Mouse (Mus musculus) limb, embryonic 15.5 days (tissue): ENCODE measurements at regions not wholly inside any gene's neighbourhood (a gene's known extent, or its start where the extent isn't known, plus 50 kb on each side); places are given as distances from the start of the nearest gene placed in this dataset.
"Not testable (repeated sequence)": the region's sequence is repeated elsewhere in the genome, so short reads cannot be mapped to it uniquely, and the experiment has no call there.

Experiments used
- ATAC-seq: fragments of 200-750 bp; cut with Nextera tagmentation; 2 replicates; pipeline ENCODE4 v1.8.0; 2017; ENCODE audit warnings: low read depth, moderate TSS enrichment; ENCODE audit not compliant: insufficient number of reproducible peaks, low FRiP score, low TSS enrichment
- H3K27ac ChIP-seq: fragments of 300-500 bp; sonication (generic); 2 replicates; pipeline ENCODE4 v1.5.1; 2015; ENCODE audit warnings: moderate library complexity, mild to moderate bottlenecking, inconsistent platforms
- H3K27me3 ChIP-seq: fragments of 300-500 bp; sonication (generic); 2 replicates; pipeline ENCODE4 v1.6.1; 2015; ENCODE audit warnings: inconsistent platforms
- H3K36me3 ChIP-seq: fragments of 300-500 bp; sonication (generic); 2 replicates; pipeline ENCODE4 v1.6.1; 2015; ENCODE audit warnings: inconsistent platforms
- H3K4me1 ChIP-seq: fragments of 300-500 bp; sonication (generic); 2 replicates; pipeline ENCODE4 v1.6.1; 2015; ENCODE audit warnings: inconsistent platforms
- H3K4me2 ChIP-seq: fragments of 300-500 bp; sonication (generic); 2 replicates; pipeline ENCODE4 v1.6.1; 2015; ENCODE audit warnings: mild to moderate bottlenecking, inconsistent platforms
- H3K4me3 ChIP-seq: fragments of 300-500 bp; sonication (generic); 2 replicates; pipeline ENCODE4 v1.5.1; 2015; ENCODE audit warnings: mild to moderate bottlenecking, inconsistent platforms
- H3K9ac ChIP-seq: fragments of 300-500 bp; sonication (generic); 2 replicates; pipeline ENCODE4 v1.6.1; 2015; ENCODE audit warnings: inconsistent platforms
- H3K9me3 ChIP-seq: fragments of 300-500 bp; sonication (generic); 2 replicates; pipeline ENCODE4 v1.6.1; 2016; ENCODE audit warnings: inconsistent platforms
- WGBS: fragments of 180-500 bp; shearing (Covaris S2); methylation state at CpG from one replicate; pipeline ENCODE4 v1.1.7; 2015; 5-methylcytosine and 5-hydroxymethylcytosine counted together

DNA sequence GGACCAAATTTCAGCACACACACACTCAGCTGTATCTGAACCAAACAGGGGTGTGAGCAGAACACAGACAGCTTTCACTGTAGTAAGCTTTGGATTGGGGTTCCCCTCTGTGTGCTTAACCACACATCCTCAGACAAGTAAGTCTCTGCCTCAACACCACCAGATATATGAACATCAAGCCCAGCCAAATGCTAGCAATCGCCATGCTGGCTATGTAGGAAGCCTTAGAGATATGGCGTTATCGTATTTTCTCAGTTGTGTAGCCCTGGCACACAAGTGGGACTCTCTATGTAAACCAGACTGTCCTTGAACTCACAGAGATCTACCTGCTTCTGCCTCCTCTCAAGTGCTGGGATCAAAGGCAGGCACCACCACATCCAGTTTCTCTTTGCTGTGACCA, 99.9 kb upstream of the Plcl2 start:
- Histone ChIP-seq H3K36me3 (no peaks in the 10 kb centered on the region), H3K9me3 (no peaks in the 10 kb centered on the region), H3K4me2 (no peak overlapping the region), H3K9ac (no peak overlapping the region), H3K27me3 (no peaks in the 10 kb centered on the region), H3K27ac (no peak overlapping the region), H3K4me3 (no peak overlapping the region), H3K4me1 (peaks cover 5% of the 10 kb centered on the region; the same call in 1 of the 2 replicates)
- 92% methylated on average over 3 of the region's 3 CpGs for WGBS
- no peak for ATAC-seq

GRCm38 (mm10) chr17:50409895-50410294, 99.3 kb upstream of the Plcl2 start:
- no peak overlapping the region for H3K27ac ChIP-seq
- no peak overlapping the region for H3K9ac ChIP-seq
- peaks cover 5% of the 10 kb centered on the region; the same call in 1 of the 2 replicates for H3K4me1 ChIP-seq
- ATAC-seq: no peak
- 83% methylated on average over 8 of the region's 8 CpGs for WGBS
- H3K4me2 ChIP-seq: no peak overlapping the region
- H3K9me3 ChIP-seq: no peaks in the 10 kb centered on the region
- no peaks in the 10 kb centered on the region for H3K27me3 ChIP-seq
- no peaks in the 10 kb centered on the region for H3K36me3 ChIP-seq
- H3K4me3 ChIP-seq: no peak overlapping the region

GRCm38 (mm10) chr17:50410296-50410695, 98.9 kb upstream of the Plcl2 start:
- Histone ChIP-seq H3K9ac (no peak overlapping the region), H3K4me3 (no peak overlapping the region), H3K36me3 (no peaks in the 10 kb centered on the region), H3K27me3 (no peaks in the 10 kb centered on the region), H3K4me2 (no peak overlapping the region), H3K9me3 (no peaks in the 10 kb centered on the region), H3K27ac (no peak overlapping the region), H3K4me1 (peaks cover 5% of the 10 kb centered on the region; the same call in 1 of the 2 replicates)
- WGBS: 98% methylated on average over 3 of the region's 3 CpGs
- no peak for ATAC-seq

DNA sequence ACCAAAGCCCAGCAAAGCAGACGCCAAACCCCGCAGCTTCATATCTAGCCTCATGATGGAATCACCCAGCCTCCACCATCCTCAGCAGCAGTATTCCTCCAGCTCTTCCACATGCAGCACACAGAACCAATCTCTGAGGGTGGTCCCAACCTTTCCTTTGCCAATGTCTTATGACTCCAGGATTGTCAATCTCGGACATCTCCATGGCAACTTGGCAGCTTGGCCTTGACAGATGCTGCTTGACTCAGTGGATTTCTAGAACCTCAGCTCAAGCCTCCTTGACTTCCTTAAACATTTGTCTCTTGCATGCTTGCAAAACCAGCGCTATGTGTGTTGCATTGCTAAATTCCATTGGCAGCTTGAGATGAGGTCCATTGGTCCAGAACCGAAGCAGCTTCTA, 96.8 kb upstream of the Plcl2 start:
- ATAC-seq: no peak
- peaks cover 3% of the 10 kb centered on the region; the same call in 1 of the 2 replicates for H3K4me1 ChIP-seq
- H3K4me2 ChIP-seq: no peak overlapping the region
- WGBS: 88% methylated on average over 5 of the region's 5 CpGs
- no peak overlapping the region for H3K4me3 ChIP-seq
- H3K36me3 ChIP-seq: no peaks in the 10 kb centered on the region
- H3K27me3 ChIP-seq: no peaks in the 10 kb centered on the region
- H3K9ac ChIP-seq: no peak overlapping the region
- H3K9me3 ChIP-seq: no peaks in the 10 kb centered on the region
- no peak overlapping the region for H3K27ac ChIP-seq

DNA sequence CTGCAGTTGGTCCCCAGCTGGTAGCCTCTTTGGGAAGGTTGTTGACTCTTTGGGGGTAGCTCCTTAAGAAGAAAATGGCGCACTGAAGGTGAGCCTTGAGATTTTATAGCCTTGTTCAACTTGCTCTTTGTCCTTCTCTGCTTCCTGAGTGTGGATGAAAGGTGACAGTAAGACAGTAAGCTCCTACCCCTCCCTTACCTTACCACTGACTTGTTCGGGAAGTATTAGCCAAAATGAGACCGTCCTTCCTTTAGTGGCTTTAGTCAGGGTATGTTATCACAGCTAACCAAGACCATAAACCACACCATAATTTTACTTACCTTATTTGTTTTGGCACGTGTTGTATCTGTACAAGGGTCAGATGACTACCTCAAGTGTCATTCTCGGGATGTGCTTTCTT, 95.3 kb upstream of the Plcl2 start:
- H3K4me3 ChIP-seq: no peak overlapping the region
- H3K9me3 ChIP-seq: no peaks in the 10 kb centered on the region
- H3K27me3 ChIP-seq: no peaks in the 10 kb centered on the region
- no peak for ATAC-seq
- no peak overlapping the region for H3K4me2 ChIP-seq
- no peaks in the 10 kb centered on the region for H3K36me3 ChIP-seq
- 92% methylated on average over 5 of the region's 5 CpGs for WGBS
- H3K9ac ChIP-seq: no peak overlapping the region
- H3K4me1 ChIP-seq: no peaks in the 10 kb centered on the region
- no peak overlapping the region for H3K27ac ChIP-seq

GRCm38 (mm10) chr17:50415331-50416005, 93.7 kb upstream of the Plcl2 start:
- WGBS: 89% methylated on average over 2 of the region's 2 CpGs
- H3K27me3 ChIP-seq: no peaks in the 10 kb centered on the region
- H3K4me1 ChIP-seq: no peaks in the 10 kb centered on the region
- H3K9me3 ChIP-seq: no peaks in the 10 kb centered on the region
- H3K4me2 ChIP-seq: no peak overlapping the region
- H3K27ac ChIP-seq: no peak overlapping the region
- no peaks in the 10 kb centered on the region for H3K36me3 ChIP-seq
- ATAC-seq: no peak
- H3K4me3 ChIP-seq: no peak overlapping the region
- H3K9ac ChIP-seq: no peak overlapping the region

DNA sequence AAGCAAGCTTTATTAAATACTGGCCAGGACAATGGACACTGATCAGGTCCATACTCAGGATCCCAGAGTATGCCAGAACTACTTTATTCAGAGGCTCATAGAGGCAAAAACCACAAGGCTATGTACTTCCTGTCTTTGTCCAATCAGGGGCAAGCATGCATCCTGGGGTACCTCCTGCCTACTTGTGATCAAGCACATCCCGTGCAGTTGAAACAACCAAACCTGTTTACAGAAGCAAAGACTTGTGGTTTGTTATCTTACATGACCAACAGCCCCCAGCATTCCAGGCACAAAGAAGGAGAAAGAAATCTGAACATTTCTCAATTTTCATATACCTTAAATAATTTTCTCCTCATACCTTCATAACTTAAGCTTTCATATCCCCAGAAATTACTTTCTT, 93.1 kb upstream of the Plcl2 start:
- H3K9ac ChIP-seq: no peak overlapping the region
- ATAC-seq: no peak
- WGBS: 74% methylated on average over 1 of the region's 1 CpGs
- no peaks in the 10 kb centered on the region for H3K27me3 ChIP-seq
- no peak overlapping the region for H3K4me3 ChIP-seq
- no peaks in the 10 kb centered on the region for H3K9me3 ChIP-seq
- H3K27ac ChIP-seq: no peak overlapping the region
- H3K4me1 ChIP-seq: no peaks in the 10 kb centered on the region
- H3K36me3 ChIP-seq: no peaks in the 10 kb centered on the region
- H3K4me2 ChIP-seq: no peak overlapping the region

- Histone ChIP-seq H3K27me3 (no peaks in the 10 kb centered on the region), H3K4me1 (no peaks in the 10 kb centered on the region), H3K9ac (no peak overlapping the region), H3K27ac (no peak overlapping the region), H3K4me3 (no peak overlapping the region), H3K36me3 (no peaks in the 10 kb centered on the region), H3K9me3 (no peaks in the 10 kb centered on the region), H3K4me2 (no peak overlapping the region)
- 65% methylated on average over 3 of the region's 3 CpGs for WGBS
- no peak for ATAC-seq
These were observed 92.6 kb upstream of the Plcl2 start for GRCm38 (mm10) chr17:50416538-50417113.

DNA sequence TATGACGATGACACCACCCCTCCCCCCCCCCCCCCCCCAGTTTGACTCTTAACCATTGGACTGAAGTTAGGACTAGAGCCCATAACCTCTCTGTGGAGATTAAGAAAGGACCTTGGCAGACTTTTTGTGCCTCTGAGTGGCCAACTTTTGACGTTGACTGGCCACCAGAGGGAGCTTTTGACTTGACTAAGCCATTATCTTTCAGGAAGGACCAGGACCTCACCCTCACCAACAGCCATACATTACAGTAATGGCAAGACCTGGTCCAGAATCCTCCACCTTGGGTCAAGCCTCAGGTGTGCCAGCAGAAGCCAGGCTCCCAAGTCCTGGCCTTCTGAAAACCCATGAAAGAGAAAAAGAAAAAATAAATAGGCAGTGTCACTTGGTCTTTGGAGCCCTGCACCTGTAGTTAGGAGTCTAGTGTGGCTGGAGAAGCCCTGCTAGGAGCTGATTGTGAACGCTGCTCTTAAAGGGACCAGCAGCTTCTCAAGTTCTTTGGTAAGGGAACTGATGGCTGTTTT, 90.3 kb upstream of the Plcl2 start:
- no peak overlapping the region for H3K4me3 ChIP-seq
- ATAC-seq: no peak
- no peaks in the 10 kb centered on the region for H3K4me1 ChIP-seq
- no peaks in the 10 kb centered on the region for H3K9me3 ChIP-seq
- no peak overlapping the region for H3K27ac ChIP-seq
- no peaks in the 10 kb centered on the region for H3K27me3 ChIP-seq
- H3K4me2 ChIP-seq: no peak overlapping the region
- H3K36me3 ChIP-seq: no peaks in the 10 kb centered on the region
- WGBS: 63% methylated on average over 3 of the region's 3 CpGs
- no peak overlapping the region for H3K9ac ChIP-seq

DNA sequence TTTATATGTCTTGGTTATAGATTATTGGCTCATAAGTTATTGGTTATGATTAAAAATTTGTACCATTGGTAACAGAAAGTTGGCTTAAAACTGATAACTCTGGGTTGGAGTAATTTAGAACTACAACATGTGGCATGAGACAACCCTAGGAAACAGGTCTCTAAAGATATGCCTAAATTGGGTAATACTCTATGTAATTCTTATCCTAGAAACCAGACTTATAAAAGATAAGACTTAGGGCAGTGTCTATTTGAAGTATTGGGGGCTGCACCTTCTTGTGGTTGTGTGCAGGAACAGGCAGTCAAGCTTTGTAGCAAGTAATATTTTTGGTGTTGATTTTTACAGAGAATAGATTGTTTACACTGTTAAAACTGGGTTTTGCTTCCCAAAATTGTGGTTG, 89.7 kb upstream of the Plcl2 start:
- H3K9ac ChIP-seq, H3K4me2 ChIP-seq, H3K36me3 ChIP-seq, H3K4me3 ChIP-seq, H3K27me3 ChIP-seq, H3K4me1 ChIP-seq, ATAC-seq, H3K27ac ChIP-seq, H3K9me3 ChIP-seq: not testable (repeated sequence)

GRCm38 (mm10) chr17:50419966-50420365, 89.2 kb upstream of the Plcl2 start:
- no peak overlapping the region for H3K9ac ChIP-seq
- no peaks in the 10 kb centered on the region for H3K36me3 ChIP-seq
- H3K4me2 ChIP-seq: no peak overlapping the region
- no peaks in the 10 kb centered on the region for H3K9me3 ChIP-seq
- WGBS: 86% methylated on average over 10 of the region's 12 CpGs
- no peak overlapping the region for H3K4me3 ChIP-seq
- 0 out of 2 replicates have a peak, but pooled peaks have one; percentile 52 for ATAC-seq
- no peaks in the 10 kb centered on the region for H3K27me3 ChIP-seq
- H3K27ac ChIP-seq: no peak overlapping the region
- H3K4me1 ChIP-seq: no peaks in the 10 kb centered on the region

DNA sequence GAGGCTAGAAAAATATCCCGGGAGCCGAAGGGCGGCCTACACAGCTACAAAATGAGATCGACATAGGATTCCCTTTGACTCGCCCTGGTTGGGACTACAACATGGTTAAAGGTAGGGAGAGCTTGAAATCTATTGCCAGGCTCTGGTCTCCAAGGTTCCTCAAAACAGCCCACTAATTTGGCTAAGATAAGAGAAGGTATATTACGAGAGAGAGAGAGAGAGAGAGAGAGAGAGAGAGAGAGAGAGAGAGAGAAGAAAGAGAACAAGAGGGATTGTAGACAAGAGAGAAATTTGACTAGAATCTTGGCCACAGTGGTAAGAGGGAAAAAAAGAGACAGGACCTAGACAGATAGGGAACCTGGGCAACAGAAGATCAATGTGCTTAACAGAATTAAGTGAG, 88.5 kb upstream of the Plcl2 start:
- 89% methylated on average over 6 of the region's 6 CpGs for WGBS
- Histone ChIP-seq H3K4me3 (no peak overlapping the region), H3K36me3 (no peaks in the 10 kb centered on the region), H3K4me1 (no peaks in the 10 kb centered on the region), H3K27me3 (no peaks in the 10 kb centered on the region), H3K27ac (no peak overlapping the region), H3K4me2 (no peak overlapping the region), H3K9ac (no peak overlapping the region), H3K9me3 (no peaks in the 10 kb centered on the region)
- no peak for ATAC-seq
